Mouse (Mus musculus) neural tube, embryonic 15.5 days (tissue): ENCODE results near the gene Adcy9. TPM values are rescaled to one million over a fixed set of nuclear protein-coding genes. Genes with fewer than 3 reads are reported as not detected.

Experiments used
- ATAC-seq: fragments of 200-750 bp; cut with Nextera tagmentation; 2 replicates; pipeline ENCODE4 v1.8.0; 2017; ENCODE audit warnings: mild to moderate bottlenecking, moderate TSS enrichment, moderate library complexity; ENCODE audit not compliant: low FRiP score
- H3K27ac ChIP-seq: fragments of 300-500 bp; sonication (generic); replicated peaks from 2 replicates; pipeline ENCODE4 v1.5.1; 2015; ENCODE audit warnings: mild to moderate bottlenecking, inconsistent platforms
- H3K27me3 ChIP-seq: fragments of 300-500 bp; sonication (generic); replicated peaks from 2 replicates; pipeline ENCODE4 v1.6.1; 2015; ENCODE audit warnings: inconsistent platforms
- H3K36me3 ChIP-seq: fragments of 300-500 bp; sonication (generic); 2 replicates; pipeline ENCODE4 v1.6.1; 2015; ENCODE audit warnings: inconsistent platforms
- H3K4me1 ChIP-seq: fragments of 300-500 bp; sonication (generic); 2 replicates; pipeline ENCODE4 v1.6.1; 2015; ENCODE audit warnings: inconsistent platforms
- H3K4me2 ChIP-seq: fragments of 300-500 bp; sonication (generic); 2 replicates; pipeline ENCODE4 v1.6.1; 2015; ENCODE audit warnings: inconsistent platforms, mild to moderate bottlenecking, moderate library complexity
- H3K4me3 ChIP-seq: fragments of 300-500 bp; sonication (generic); replicated peaks from 2 replicates; pipeline ENCODE4 v1.5.1; 2015; ENCODE audit warnings: mild to moderate bottlenecking, inconsistent platforms
- H3K9ac ChIP-seq: fragments of 300-500 bp; sonication (generic); replicated peaks from 2 replicates; pipeline ENCODE4 v1.6.1; 2015; ENCODE audit warnings: mild to moderate bottlenecking, inconsistent platforms
- H3K9me3 ChIP-seq: fragments of 300-500 bp; sonication (generic); replicated peaks from 2 replicates; pipeline ENCODE4 v1.6.1; 2016; ENCODE audit warnings: inconsistent platforms
- WGBS: fragments of 180-500 bp; shearing (Covaris S2); methylation state at CpG from one replicate; pipeline ENCODE4 v1.1.7; 2015; ENCODE audit warnings: mixed read lengths; 5-methylcytosine and 5-hydroxymethylcytosine counted together
- polyA plus RNA-seq: library from polyadenylated mRNA; unstranded; fragments of >200 nt; fragmentation: Nextera tagmentation; extraction: Ambion mirVana; gene quantifications from 2 replicates; pipeline ENCODE4 v1.2.1, GENCODE M21; 2015

Gene Adcy9
- polyA plus RNA-seq = 4.0 and 5.0 TPM in 2 replicates

DNA sequence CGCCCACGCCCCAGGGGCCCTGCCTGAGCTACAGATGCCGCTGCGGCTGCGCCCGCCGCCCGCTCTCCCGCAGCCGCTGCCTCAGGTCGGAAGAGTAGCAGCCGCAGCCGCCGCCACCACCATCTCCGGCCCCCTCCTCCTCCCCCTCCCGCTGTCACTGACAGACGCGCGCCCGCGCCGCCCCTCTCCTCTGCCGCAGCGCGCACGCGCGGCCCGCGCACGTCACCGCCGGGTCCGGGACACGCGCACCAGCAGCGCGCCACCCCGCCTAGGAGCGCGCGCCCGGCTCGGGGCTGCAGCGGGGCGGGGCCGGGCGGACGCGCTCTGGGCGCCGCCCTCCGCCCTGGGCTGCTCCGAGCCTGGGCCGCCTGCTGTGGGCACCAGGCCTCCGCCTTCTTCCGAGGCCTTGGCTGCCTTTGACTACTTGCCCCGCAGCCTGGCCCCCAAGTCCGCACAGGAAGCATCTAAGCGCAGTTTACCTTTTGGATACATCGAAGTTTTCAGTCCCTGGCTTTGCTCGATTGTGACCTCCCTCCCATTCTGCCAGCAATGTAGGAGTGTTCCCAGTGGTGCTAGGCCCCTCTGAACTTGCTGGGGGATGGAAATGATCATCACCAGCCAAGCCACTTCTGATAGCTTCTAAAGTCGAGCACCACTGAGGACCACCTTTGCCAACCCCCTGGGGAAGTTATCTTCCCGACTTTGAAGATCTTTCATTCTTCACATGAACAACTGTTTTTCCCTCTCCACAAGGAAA, at the start of gene Adcy9:
Gene Adcy9, minus strand, starts transcription at position 201 of the 757 bp plus-strand sequence.
- peak within 1 kb of the TSS; percentile 82 for H3K9ac ChIP-seq
- peaks cover 49% of the 10 kb centered on the region for H3K4me1 ChIP-seq
- H3K9me3 ChIP-seq = no peaks in the 10 kb centered on the region
- peak; percentile 88 for ATAC-seq
- no peaks in the 10 kb centered on the region for H3K27me3 ChIP-seq
- peak within 1 kb of the TSS; percentile 94 for H3K4me3 ChIP-seq
- under 1% methylated on average over 51 of the region's 64 CpGs for WGBS
- peak within 1 kb of the TSS; percentile 87 for H3K27ac ChIP-seq
- no peaks in the 10 kb centered on the region for H3K36me3 ChIP-seq
- peak within 1 kb of the TSS; percentile 92 for H3K4me2 ChIP-seq

DNA sequence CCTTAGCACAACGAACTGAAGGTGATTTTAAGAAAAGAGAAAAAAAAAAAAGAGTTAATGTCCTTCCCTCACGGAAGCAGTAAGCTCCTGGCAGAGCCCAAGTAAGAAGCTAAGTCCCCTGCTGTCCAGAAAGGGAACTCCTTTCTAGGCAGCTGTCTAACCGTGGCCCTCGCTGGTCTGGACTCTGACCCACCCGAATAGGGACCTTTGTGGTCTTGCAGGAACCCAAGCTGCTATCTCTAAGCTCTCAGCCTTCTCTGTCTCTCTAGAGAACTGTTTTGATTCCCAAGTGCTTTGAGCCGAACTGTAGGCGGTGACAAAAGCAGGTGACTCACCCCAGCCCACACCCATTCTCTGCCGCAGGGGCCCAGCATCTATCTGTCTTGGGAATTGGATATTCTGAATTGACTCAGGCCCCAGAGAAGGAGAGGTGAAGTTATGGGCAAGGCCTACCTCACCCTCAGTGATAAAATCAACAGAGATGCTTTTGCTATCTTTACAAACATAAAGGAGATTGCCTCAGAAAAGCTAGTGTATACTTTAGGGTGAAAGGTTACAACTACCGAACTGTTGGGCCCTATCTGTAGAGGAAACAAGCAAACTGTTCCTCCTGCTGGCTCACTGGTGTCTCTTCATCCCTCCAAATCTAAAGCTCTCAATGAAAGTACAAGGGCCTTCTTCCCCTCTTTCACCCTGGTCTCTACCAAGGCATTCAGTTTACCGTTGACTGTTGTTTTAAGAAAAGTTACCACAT, 49.5 kb upstream of the Adcy9 start:
- H3K27ac ChIP-seq = no peak overlapping the region
- ATAC-seq = no peak
- WGBS = 67% methylated on average over 10 of the region's 10 CpGs

DNA sequence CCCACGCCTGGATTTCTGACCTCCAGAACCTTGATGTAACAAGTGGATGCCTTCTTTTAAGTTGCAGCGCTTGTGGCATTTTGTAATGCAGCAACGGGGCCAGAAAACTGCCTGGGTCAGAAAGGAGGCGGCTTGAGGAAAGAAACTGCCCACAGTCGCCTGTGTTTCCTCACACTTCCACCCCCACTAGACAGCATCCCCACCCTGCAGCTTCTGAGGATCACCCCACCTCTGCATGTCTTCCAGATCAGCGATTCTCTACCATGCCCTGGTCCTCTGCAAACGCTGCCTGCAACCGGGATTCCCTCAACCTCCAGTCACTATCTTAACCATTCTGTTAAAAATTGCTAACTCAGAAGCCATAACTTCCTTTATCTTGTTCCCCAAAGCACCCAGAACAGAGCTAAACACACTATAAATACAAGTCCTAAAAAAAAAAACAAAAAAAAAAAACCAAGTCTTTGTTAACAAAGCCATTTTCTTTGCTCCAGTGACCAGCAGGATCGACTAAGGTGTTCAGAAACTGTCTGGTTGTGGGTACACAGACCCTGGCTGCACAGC, 44.3 kb upstream of the Adcy9 start:
- Histone ChIP-seq H3K9me3 (no peaks in the 10 kb centered on the region), H3K4me1 (no peaks in the 10 kb centered on the region), H3K4me3 (no peak overlapping the region), H3K27ac (no peak overlapping the region), H3K36me3 (no peaks in the 10 kb centered on the region), H3K27me3 (no peaks in the 10 kb centered on the region), H3K4me2 (no peak overlapping the region), H3K9ac (no peak overlapping the region)
- WGBS = 72% methylated on average over 9 of the region's 9 CpGs
- no peak for ATAC-seq

More for the DNA sequence above, 49.5 kb upstream of the Adcy9 start:
- Histone ChIP-seq H3K27me3 (no peaks in the 10 kb centered on the region), H3K36me3 (no peaks in the 10 kb centered on the region), H3K4me2 (no peak overlapping the region), H3K9me3 (no peaks in the 10 kb centered on the region), H3K4me1 (peaks cover 5% of the 10 kb centered on the region), H3K9ac (no peak overlapping the region), H3K4me3 (no peak overlapping the region)

DNA sequence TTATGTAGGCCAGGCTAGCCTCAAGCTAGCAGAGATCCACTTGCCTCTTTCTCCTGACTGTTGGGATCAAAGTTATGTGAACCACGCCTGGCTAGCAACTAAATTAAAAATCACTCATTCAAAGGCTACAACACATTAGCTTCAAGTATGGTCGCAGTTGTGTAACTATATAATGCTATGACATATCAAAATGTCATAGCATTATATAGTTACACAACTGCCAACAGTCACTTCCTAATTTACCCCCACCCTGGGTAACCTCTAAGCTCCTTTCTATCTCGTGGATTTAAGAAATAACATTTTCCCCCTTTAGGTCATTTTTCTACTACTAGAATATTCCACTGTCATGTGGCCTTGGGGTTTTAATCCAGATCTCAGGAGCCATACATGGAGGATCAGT, 37.6 kb upstream of the Adcy9 start:
- Histone ChIP-seq H3K4me1 (no peaks in the 10 kb centered on the region), H3K36me3 (no peaks in the 10 kb centered on the region), H3K27me3 (no peaks in the 10 kb centered on the region), H3K9ac (no peak overlapping the region), H3K27ac (no peak overlapping the region), H3K4me2 (no peak overlapping the region), H3K4me3 (no peak overlapping the region), H3K9me3 (no peaks in the 10 kb centered on the region)
- no peak for ATAC-seq
- WGBS = 87% methylated on average over 3 of the region's 3 CpGs

- no peaks in the 10 kb centered on the region for H3K4me1 ChIP-seq
- 84% methylated on average over 5 of the region's 5 CpGs for WGBS
- H3K36me3 ChIP-seq = no peaks in the 10 kb centered on the region
- no peak overlapping the region for H3K4me3 ChIP-seq
- H3K9ac ChIP-seq = no peak overlapping the region
- H3K27me3 ChIP-seq = no peaks in the 10 kb centered on the region
- H3K27ac ChIP-seq = no peak overlapping the region
- no peak overlapping the region for H3K4me2 ChIP-seq
- H3K9me3 ChIP-seq = no peaks in the 10 kb centered on the region
- no peak for ATAC-seq
These were observed 36.1 kb upstream of the Adcy9 start for GRCm38 (mm10) chr16:4456391-4456790.

- 86% methylated on average over 4 of the region's 4 CpGs for WGBS
- H3K4me1 ChIP-seq = no peaks in the 10 kb centered on the region
- no peak overlapping the region for H3K4me2 ChIP-seq
- H3K9me3 ChIP-seq = no peaks in the 10 kb centered on the region
- no peak overlapping the region for H3K27ac ChIP-seq
- no peak for ATAC-seq
- H3K27me3 ChIP-seq = no peaks in the 10 kb centered on the region
- no peak overlapping the region for H3K9ac ChIP-seq
- no peak overlapping the region for H3K4me3 ChIP-seq
- no peaks in the 10 kb centered on the region for H3K36me3 ChIP-seq
These were observed 35.4 kb upstream of the Adcy9 start for GRCm38 (mm10) chr16:4455693-4456092.

- 90% methylated on average over 7 of the region's 7 CpGs for WGBS
- H3K9me3 ChIP-seq = no peaks in the 10 kb centered on the region
- no peak overlapping the region for H3K4me2 ChIP-seq
- no peak overlapping the region for H3K4me3 ChIP-seq
- no peaks in the 10 kb centered on the region for H3K4me1 ChIP-seq
- no peak overlapping the region for H3K27ac ChIP-seq
- no peaks in the 10 kb centered on the region for H3K27me3 ChIP-seq
- no peak for ATAC-seq
- no peaks in the 10 kb centered on the region for H3K36me3 ChIP-seq
- no peak overlapping the region for H3K9ac ChIP-seq
These were observed 34.3 kb upstream of the Adcy9 start for GRCm38 (mm10) chr16:4454563-4454962.

DNA sequence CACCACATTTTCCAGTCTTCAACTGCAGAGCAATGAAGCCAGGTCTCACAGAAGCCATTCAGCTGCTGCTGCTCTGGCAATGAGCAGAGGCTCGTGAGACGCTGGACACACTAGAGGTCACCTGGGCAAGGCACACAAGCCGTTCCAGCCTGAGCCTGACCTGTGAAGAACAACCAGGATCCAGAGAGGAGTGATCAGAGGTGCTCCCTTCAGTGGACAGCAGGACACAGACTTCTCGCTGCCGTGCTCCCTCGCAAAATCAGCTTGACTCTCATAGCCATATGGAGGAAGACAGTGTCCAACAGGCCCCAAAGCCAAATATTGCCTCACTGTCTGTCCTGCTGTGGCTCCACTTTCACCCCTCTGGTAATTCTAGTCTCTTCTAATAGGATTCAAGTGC, 29.1 kb upstream of the Adcy9 start:
- Histone ChIP-seq H3K4me2 (no peak overlapping the region), H3K27me3 (no peaks in the 10 kb centered on the region), H3K36me3 (no peaks in the 10 kb centered on the region), H3K4me1 (no peaks in the 10 kb centered on the region), H3K4me3 (no peak overlapping the region), H3K9ac (no peak overlapping the region), H3K27ac (no peak overlapping the region), H3K9me3 (no peaks in the 10 kb centered on the region)
- no peak for ATAC-seq
- 92% methylated on average over 6 of the region's 6 CpGs for WGBS

DNA sequence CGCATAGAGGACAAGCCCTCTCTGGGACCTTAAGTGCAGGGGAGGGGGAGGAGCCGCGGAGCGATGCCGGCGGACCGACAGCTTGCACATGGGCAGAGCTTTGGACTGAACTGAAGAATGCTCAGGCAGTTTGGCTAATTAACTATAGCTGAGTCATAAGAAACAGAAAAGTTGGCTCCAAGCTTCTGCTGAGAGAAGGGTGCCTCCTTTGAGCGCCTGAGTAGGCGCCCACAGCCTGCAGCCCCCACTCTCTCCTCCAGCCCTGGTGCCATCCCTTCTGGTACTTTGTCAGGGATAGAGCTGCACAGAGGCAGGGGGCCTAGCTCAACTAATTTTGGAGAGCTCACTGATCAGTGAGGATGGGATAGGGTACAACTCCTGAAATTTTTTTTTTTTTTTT, 27.9 kb upstream of the Adcy9 start:
- Histone ChIP-seq H3K27me3 (no peaks in the 10 kb centered on the region), H3K4me3 (no peak overlapping the region), H3K4me1 (no peaks in the 10 kb centered on the region), H3K9me3 (no peaks in the 10 kb centered on the region), H3K36me3 (no peaks in the 10 kb centered on the region), H3K27ac (no peak overlapping the region), H3K9ac (no peak overlapping the region), H3K4me2 (no peak overlapping the region)
- no peak for ATAC-seq
- WGBS = 65% methylated on average over 9 of the region's 9 CpGs

DNA sequence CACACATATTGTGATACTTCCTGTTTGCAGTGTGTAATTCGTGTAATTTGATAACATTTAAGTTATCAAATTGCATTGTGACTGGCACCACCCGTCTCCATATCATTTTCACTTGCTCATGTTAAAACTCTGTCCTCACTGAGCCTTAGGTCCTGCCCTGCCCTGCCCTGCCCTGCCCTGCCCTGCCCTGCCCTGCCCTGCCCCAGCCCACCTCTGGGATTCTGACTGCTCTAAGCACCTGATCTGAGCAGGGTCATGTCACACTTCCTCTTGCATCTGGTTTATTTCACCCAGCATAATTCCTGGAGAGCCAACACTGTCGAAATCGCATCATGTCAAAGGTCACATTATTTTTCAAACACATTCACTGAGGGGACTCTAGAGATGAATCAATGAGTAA, 26.1 kb upstream of the Adcy9 start:
- 82% methylated on average over 4 of the region's 4 CpGs for WGBS
- H3K4me2 ChIP-seq = no peak overlapping the region
- no peak overlapping the region for H3K9ac ChIP-seq
- no peak overlapping the region for H3K27ac ChIP-seq
- H3K4me3 ChIP-seq = no peak overlapping the region
- no peaks in the 10 kb centered on the region for H3K36me3 ChIP-seq
- H3K4me1 ChIP-seq = no peaks in the 10 kb centered on the region
- no peaks in the 10 kb centered on the region for H3K9me3 ChIP-seq
- no peaks in the 10 kb centered on the region for H3K27me3 ChIP-seq
- no peak for ATAC-seq

- Histone ChIP-seq H3K27me3 (no peaks in the 10 kb centered on the region), H3K4me1 (no peaks in the 10 kb centered on the region), H3K27ac (no peak overlapping the region), H3K9ac (no peak overlapping the region), H3K4me2 (no peak overlapping the region), H3K4me3 (no peak overlapping the region), H3K9me3 (no peaks in the 10 kb centered on the region), H3K36me3 (no peaks in the 10 kb centered on the region)
- 88% methylated on average over 1 of the region's 1 CpGs for WGBS
- ATAC-seq = no peak
These were observed 24.1 kb upstream of the Adcy9 start for GRCm38 (mm10) chr16:4444378-4444777.
